Mouse (Mus musculus) cerebellum, adult 11-12 months (tissue): Measurements from ENCODE around the gene Dzank1.

Source experiments
- DNase-seq: peaks from one replicate; pipeline ENCODE4 v3.0.0; 2022

The Dzank1 gene

DNA sequence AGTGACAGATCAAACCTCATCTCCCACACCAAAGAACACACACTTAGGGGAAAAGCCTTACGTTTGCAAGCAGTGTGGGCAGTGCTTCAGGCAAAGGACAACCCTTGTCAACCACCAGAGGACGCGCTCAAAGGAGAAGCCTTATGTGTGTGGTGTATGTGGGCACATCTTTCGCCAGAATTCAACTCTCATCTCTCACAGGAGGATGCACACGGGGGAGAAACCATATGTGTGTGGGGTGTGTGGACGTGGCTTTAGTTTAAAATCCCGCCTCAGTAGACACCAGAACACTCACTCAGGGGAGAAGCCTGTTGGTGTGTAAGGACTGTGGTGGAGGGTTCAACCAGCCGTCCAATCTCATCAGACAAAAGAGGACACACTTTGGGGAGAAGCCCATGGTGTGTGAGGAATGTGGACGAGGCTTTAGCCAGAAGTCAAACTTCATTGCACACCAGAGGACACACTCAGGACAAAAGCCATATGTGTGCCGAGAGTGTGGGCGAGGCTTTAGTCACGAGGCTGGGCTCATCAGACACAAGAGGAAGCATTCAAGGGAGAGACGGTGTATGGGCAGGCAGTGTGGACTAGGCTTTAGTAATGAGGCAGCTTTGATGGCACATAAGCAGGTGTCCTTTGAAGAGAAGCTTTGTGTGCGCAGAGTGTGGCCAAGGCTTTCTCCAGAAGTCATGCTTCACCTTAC is 61.2 kb downstream of the Dzank1 start:
- DNase-seq, result no peak

DNA sequence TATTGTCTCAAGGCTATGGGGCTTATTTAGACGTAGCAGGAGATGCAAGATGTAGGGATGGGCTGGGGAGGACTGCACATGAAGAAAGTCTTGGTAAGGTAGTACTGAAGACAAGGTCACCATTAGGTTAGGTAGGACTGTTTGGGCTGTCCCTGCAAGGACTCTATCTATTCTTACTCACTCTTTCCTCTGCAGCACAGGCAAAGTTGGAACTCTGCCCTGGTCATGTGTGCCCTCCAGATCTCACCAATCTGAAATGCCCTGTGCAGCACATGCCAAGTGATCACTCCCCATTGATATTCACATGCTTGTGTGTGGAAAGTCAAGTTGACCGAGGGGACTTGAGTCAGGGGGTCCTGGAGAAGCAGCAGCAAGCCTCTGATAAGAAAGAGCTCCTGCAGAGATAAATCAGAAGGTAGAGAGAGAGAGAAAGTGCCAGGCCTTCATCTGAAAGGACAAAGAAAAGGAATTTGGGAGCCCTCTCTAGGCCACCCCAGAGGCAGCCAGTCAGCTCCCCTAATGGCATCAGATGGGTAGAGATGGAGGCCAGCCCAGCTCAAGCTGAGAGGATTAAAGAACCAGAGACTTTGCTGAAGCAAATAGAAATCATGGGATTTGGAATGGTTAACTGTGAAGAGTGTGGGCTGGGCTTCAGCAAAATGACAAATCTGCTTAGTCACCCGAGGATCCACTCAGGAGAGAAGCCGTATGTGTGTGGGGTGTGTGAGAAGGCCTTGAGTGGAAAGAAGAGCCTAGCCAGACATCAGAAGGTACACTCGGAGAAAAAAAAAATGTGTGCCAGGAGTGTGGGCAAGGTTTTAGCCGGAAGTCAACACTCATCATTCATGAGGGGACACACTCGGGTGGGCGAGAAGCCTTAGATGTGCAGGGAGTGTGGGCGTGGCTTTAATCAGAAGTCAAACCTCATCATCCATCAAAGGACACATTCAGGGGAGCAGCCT is 62.1 kb downstream of the Dzank1 start:
- DNase-seq, result no peak

DNA sequence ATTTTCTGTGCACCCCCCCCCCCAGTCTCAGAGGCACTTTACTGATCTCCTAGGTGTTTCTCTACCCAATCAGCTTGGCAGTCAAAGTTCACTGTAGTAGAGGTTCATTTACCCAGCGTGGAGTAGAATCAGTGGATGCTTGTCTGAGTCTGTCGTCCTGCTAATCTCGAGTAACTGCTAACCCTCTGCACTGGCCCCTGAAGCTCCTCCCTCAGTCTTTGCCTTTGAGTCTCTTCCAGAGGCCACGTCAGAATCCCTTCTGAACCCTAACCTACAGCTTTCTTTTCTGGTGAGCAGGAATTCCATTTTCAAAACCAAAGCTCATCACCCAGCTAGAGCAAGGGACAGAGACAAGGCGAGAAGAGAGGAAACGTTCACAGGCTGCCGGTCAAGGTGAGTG is 63.0 kb downstream of the Dzank1 start:
- no peak for DNase-seq

DNA sequence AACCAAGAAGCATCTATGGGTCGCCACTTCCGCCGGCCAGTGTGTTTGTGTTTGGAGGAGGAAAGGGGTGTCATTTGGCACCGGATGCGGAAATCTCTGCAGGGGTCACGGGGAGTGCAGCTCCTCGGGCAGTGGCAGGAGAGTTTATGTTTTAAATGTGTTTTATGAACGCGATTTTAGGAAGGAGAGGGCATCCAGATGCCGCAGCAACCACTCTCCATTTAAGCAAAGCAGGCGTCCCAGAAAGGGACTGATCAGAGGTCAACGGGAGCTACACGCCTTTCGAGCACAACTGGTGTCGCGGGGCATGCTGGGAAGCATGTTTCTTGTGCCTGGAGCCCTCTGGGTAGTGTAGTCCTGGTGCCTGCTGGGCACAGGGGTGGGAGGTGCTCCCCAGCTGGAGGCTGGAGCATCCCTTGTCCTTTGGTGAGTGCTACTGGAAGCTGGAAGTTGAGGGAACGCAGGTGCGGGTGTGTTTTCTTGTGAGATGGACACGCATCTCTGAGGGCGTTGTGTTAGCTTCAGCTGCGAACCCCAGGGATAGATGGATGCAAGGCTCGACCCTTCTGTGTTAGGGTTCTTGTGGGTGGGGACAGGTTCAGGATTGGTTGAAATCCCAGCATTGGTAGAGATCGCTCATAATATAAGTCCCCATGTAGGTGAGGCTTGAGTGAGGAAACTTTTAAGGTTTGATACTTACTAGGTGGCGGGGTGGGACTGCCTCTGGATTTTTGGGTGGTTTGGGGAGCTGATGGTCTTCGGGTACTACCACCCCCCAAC is 68.0 kb downstream of the Dzank1 start:
- peak; percentile 89 for DNase-seq

DNA sequence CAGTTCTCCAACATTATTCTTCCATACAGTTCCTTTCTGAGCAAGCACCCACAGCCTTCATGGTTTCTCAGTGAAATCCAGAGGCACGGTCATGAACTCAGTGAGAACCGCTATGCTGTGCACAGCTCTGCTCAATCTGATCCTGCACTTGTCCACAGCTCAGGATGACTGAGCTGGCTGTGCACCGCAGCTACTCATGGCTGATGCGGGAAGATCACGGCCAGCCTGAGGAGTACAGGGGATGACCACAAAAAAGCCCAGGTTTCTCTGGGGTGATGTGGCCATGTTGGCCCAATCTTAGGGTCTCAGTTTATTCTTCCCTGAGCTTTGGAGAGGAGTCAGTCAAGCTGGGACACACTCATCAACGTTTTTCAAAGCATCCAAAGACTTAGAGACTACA is 68.9 kb downstream of the Dzank1 start:
- no peak for DNase-seq

DNA sequence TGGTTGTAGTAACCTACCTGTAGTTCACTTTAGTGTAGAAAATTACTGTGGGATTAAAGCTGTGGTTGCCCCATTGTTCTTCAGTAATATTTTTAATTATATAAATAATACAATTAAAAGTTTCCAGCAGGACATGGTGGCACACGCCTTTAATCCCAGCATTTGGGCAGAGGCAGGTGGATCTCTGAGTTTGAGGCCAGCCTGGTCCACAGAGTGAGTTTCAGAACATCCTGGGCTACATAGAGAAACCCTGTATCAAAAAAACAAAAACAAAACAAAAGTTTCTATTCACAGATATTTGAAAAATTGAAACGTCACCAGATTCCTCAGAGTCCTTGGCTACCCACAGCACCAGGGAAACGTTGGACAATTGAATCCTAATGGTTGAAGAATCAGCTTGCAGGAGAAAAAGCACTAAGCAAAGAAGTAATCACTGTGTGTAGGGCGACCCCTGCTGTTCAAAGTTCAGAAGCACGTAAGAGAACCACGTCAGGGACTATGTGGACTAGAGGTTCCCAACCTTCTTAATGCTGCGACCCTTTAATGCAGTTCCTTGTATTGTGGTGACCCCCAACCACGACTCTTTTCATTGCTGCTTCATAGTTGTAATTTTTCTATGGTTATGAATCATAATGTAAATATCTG is 74.7 kb downstream of the Dzank1 start:
- DNase-seq, result peak; percentile 58

DNA sequence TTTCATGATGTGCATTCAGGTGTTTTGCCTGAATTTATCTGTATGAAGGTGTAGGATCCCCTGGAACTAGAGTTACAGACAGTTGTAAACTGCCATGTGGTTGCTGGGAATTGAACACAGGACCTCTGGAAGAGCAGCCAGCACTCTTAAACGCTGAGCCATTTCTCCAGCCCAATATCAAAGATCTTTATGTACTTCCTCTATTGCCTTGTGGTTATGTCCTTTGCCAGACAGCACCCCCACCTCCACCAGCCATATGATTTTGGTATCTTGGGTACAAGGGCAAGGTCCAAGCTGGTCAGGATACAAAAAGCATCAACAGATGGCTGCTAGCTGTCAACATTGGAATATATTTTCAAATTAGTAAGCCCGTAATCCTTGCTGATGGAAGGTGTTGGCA is 76.8 kb downstream of the Dzank1 start:
- DNase-seq, result no peak

DNA sequence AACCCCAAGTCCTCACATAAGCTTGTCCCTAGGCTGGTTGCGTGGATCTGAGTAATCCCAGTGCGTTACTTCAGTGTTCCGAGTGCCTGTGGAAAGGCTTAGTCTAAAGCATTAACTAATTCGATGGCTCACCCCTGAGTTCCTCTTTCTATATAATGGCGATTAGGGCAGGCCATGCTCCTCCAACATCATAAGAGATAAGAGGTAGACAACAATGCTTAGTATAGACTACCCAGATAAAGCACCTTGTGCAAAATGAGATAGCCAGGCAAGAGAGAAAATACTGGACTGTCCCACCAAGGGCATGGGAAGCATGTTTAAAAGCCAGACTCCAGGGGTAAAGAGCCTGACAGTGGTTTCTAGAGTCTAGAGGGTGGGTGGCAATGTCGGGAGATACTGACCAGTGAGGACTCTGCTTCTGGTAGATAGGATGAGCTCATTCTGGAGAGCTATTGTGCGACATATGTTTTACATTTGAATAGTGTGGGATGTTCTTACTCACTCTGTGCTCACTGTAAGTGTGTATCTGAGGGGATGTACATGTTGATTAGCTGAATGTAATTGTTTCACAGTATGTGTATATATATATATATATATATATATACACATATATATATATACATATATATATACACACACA is 80.7 kb downstream of the Dzank1 start:
- no peak for DNase-seq

DNA sequence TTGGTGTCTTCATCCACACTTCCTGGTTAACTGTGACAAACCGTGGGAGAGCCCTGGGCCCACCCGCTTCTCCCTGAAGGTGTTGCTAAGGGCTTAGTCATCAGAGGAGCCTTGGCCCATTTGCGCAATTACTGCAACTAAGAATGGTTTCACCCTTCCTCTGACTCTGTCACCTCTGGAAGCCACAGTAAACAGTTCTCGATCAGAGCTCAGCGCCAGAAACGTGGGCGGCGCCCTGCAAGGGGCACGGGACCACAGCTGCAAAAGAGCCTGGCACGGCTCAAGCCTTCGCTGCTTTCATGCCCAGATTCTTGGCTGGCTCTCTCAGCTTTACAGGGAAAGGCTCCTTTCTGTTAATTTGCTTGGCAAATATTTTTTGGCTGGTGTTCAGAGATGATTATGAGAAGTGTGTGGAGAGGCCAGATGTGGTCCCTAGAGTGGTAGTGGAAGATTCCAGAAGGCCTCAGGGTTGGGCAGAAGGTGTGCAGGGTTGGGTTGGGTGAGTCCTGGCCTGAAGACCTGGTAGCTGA is 85.8 kb downstream of the Dzank1 start:
- DNase-seq, result no peak

DNA sequence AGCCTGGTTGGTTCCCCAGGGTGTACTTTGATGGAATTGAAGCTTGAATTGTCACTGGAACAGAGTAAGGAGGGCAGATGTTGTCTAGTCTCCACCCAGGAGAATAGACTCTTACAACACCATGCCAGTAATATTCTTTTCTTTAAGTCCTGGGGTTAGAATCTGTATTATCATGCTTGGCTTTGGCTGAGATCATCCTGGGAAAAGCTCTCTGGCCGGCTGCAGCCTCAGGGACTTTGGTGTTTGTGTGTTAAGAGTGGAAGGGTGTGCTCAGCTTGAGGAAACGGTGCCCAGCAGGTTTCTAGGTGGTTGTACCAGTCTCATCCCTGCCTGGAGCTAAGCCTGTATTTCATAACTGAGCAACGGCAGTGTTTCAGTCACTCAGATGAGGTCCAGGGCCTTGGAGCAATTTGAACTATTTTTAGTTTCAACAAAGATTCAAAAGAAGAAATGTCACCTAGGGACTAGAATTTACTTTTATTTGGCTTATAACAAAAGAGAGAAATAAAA is 88.0 kb downstream of the Dzank1 start:
- no peak for DNase-seq

DNA sequence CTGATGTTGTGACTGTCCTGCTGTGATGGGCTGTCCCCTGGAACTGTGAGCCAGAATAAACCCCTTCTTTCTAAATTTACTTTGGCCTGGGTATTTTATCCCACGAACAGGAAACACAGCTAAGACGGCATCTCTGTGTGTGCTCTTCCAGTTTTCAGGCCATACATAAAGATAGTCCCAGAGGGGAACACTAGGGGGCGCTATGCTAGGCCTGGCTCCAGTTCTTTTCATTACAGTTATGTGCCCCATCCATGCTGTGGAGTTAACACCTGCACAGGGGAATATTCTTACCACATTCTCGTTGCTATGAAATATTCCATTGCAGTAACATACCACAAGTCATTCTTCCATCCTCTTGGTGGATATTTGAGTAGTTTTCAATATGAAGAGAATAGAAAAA is 88.8 kb downstream of the Dzank1 start:
- no peak for DNase-seq

DNA sequence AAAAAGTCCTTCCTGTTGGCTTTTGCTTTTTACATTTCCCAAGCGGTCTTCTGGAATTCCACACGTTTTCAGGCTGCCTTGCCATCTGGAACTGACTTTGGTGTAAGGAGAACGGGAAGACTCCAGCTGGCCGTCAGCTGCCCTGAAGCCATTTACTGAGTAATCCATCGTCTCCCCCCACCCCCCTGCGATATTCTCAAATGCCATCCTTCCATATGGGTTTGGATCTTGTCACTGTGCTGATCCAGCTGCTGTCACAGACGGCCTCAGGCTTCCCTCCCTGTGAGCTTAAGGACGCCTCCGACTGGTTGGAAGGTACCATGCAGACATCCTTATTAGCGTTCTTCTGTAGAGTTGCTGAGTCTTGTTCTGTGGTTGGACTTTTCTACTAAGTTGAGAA is 91.5 kb downstream of the Dzank1 start:
- DNase-seq, result no peak

DNA sequence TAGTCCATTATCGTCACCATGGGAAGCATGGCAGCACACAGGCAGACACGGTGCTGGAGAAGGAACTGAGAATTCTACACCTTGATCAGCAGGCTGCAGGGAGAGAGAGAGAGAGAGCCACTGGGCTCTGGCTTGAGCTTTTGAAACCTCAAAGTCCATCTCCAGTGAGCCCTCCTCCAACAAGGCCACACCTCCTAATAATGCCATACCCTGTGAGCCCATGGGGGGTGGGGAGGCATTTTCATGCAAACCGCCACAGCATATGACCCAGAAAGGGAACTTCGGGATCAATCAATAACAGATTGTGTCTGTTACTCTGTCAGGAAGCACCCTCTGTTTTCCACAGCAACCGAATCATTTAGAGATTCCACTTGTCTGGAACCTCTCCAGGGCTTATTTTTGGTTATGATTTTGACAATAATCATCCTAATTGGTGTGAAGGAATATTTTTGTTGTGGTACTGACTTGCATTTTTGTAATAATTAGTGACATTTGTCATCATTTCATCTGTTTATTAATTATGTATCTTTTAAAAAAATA is 95.9 kb downstream of the Dzank1 start:
- DNase-seq, result no peak

DNA sequence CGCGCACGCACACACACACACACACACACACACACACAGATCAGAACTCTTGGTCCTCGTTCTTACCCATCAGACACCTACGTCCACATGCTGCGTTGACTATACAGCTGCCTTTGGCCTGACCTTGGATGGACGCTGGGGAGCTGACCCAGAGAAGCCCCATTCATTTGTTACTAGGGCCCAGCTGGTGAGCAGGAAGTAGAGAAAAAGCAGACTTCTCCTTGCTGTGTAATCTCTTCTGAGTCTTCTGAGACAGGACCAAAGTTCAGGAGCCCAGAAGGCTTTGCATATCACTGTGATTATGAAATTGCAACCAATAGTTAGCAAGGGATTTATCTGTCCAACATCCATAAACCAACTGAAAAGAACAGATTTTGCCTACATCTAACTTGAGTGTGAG is 98.0 kb downstream of the Dzank1 start:
- DNase-seq, result no peak

DNA sequence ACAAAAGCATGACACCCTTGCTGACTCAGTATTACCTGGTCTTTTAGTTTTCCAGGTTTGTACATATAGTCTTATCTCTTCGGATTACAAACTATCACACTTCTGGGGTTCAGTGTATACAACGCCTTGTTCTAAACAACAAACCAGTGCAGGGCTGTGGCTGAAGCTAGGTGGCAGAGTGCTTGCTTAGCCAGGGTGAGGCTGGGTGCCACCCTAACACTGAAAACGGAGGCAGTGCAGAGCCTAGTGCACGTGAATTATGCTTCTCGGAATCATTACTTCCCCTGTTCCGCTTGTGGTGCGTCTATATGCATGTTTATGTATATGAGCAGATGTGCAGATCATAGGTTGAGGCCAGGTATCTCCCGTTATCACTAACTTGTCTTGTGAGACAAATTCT is 98.6 kb downstream of the Dzank1 start:
- DNase-seq, result no peak

DNA sequence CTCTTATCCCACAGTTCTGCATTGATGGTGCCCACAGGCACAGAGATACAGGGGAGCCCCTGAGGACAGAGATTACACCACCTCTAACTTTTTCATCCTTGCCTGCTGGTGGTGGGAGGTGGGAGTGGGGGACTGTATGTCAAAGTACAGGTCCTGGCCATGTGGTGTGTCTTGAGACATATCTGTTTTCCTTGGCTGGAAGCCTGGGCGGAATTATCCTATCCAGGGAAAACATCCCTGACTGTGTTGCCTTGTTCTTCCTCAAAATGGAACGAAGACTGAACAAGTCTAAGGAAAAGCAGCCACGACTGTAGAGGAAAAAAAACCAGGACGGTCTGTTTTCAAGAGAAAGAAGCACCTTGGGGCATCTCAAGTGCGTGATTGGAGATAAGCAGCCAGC is 99.4 kb downstream of the Dzank1 start:
- DNase-seq, result no peak

DNA sequence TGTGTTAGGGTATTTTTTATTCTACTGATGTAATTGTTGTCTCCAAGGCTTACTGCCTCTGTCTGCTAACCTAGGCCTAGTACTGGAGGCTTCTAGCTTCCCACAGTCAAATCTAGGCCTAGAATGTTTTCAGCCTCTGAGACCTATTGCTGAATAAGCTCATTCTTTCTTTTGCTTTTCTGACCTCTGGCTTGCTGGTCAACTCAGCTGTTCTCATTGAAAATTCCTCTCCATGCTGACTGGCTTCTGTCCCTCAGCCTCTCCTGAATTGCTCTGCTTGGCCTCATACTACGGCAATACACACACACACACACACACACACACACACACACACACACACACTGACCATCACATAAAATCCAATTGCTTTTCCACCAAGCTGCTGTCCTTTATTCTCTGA is 101.5 kb downstream of the Dzank1 start:
- no peak for DNase-seq

DNA sequence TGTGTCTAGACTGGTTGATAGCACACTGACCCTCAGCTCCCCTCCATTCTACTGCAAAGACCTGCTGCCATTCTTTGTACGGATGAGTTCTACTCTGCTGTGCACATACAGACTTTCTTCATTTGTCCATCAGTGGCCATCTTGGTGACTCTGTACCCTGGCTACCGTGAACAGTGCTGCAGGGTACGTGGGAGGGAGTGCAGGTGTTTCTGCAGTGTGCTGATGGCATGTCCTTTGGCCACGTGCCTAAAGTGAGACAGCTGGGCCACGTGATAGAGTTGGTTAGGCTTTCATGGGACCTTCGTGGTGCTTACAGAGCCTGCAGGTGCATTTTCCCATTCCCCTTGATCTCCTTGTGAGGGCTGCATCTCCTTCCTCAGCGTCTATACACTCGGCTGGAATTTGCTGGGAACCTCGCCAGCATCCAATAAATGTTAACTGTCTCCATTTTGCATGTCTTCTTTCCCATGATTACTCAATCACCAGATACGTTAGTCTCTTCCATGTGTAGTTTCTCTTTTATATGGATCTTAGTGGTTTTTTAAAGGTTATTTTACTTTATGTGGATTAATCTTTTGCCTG is 105.0 kb downstream of the Dzank1 start:
- DNase-seq, result no peak
